Mouse (Mus musculus): Measurements from ENCODE around the gene Slc35f1. TPM values are rescaled to one million over a fixed set of nuclear protein-coding genes. Genes with fewer than 3 reads are reported as not detected.

Slc35f1 gene
- polyA plus RNA-seq, 1 experiment: not detected

- Histone ChIP-seq H3K4me1 (ENCODE audit: control insufficient read depth, insufficient read depth, low read length) (no peaks in the 10 kb centered on the region), H3K27ac (ENCODE audit: insufficient read depth, low read depth, low read length) (no peak overlapping the region), H3K4me3 (ENCODE audit: insufficient read depth, low read depth, low read length) (no peak overlapping the region)
- TF ChIP-seq CTCF (IDR thresholded peaks at IDR 0.05; ENCODE audit: insufficient read depth, low read depth, low read length) (no peak), POLR2A (IDR thresholded peaks at IDR 0.05; ENCODE audit: insufficient read depth, low read depth, low read length) (no peak)
- 87% methylated on average over 2 of the region's 2 CpGs for WGBS
Measured at GRCm38 (mm10) chr10:52822909-52823308, 132.6 kb downstream of the Slc35f1 start.

GRCm38 (mm10) chr10:52825746-52826145 lies 135.4 kb downstream of the Slc35f1 start:
- no peaks in the 10 kb centered on the region for H3K4me1 ChIP-seq (ENCODE audit: control insufficient read depth, insufficient read depth, low read length)
- TF ChIP-seq POLR2A (IDR thresholded peaks at IDR 0.05; ENCODE audit: insufficient read depth, low read depth, low read length) (no peak), CTCF (IDR thresholded peaks at IDR 0.05; ENCODE audit: insufficient read depth, low read depth, low read length) (no peak)
- H3K27ac ChIP-seq (ENCODE audit: insufficient read depth, low read depth, low read length): no peak overlapping the region
- no peak overlapping the region for H3K4me3 ChIP-seq (ENCODE audit: insufficient read depth, low read depth, low read length)
- WGBS: 90% methylated on average over 4 of the region's 4 CpGs

DNA sequence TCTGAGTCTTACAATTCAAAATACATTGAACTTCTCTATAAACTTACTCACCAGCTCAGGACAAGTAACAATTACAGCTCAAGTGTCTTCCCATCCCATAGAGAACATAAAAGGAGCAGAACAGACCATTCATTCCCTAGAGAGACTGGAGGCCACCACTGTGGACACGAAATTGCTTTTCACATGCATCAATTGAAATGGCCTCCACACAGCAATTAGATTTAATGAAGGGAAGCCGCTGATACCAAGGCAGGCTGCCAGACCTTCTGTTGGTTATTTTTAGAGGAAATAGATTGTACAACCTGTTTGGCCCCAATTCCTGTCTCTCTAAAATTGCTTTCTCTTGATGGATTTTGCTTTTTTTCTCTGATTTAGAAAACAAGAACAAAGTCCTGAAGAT lies 150.5 kb downstream of the Slc35f1 start:
- Histone ChIP-seq H3K4me1 (ENCODE audit: control insufficient read depth, insufficient read depth, low read length) (no peaks in the 10 kb centered on the region), H3K27ac (ENCODE audit: insufficient read depth, low read depth, low read length) (no peak overlapping the region), H3K4me3 (ENCODE audit: insufficient read depth, low read depth, low read length) (no peak overlapping the region)
- 36% methylated on average over 2 of the region's 2 CpGs for whole genome bisulfite sequencing
- TF ChIP-seq POLR2A (IDR thresholded peaks at IDR 0.05; ENCODE audit: insufficient read depth, low read depth, low read length) (no peak), CTCF (IDR thresholded peaks at IDR 0.05; ENCODE audit: insufficient read depth, low read depth, low read length) (no peak)

- TF ChIP-seq CTCF (IDR thresholded peaks at IDR 0.05; ENCODE audit: insufficient read depth, low read depth, low read length) (no peak), POLR2A (IDR thresholded peaks at IDR 0.05; ENCODE audit: insufficient read depth, low read depth, low read length) (no peak)
- Histone ChIP-seq H3K4me1 (ENCODE audit: control insufficient read depth, insufficient read depth, low read length) (no peaks in the 10 kb centered on the region), H3K27ac (ENCODE audit: insufficient read depth, low read depth, low read length) (no peak overlapping the region), H3K4me3 (ENCODE audit: insufficient read depth, low read depth, low read length) (no peak overlapping the region)
Measured at GRCm38 (mm10) chr10:52851994-52852393, 161.7 kb downstream of the Slc35f1 start.

DNA sequence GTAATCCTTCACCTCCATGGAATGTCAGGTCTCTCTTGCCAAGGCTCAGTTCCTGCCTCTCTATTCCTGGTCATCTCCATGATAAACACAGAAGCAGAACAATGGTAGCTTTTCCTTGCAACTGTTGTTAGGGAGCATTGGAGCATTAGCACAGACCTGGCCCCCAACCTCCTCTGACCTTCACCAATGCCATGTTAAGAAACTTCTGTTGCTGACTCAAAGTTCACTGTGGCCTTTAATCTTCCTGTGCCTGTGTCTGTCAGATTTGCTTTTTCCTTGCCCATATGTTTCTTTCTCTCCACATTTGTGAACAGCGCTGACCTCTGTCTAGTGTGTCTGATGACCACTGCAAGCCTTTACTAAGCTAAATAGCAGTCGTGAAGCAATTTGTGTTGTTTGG lies 170.5 kb downstream of the Slc35f1 start:
- Histone ChIP-seq H3K4me3 (ENCODE audit: insufficient read depth, low read depth, low read length) (no peak overlapping the region), H3K4me1 (ENCODE audit: control insufficient read depth, insufficient read depth, low read length) (no peaks in the 10 kb centered on the region), H3K27ac (ENCODE audit: insufficient read depth, low read depth, low read length) (no peak overlapping the region)
- TF ChIP-seq CTCF (IDR thresholded peaks at IDR 0.05; ENCODE audit: insufficient read depth, low read depth, low read length) (no peak), POLR2A (IDR thresholded peaks at IDR 0.05; ENCODE audit: insufficient read depth, low read depth, low read length) (no peak)
- WGBS: 81% methylated on average over 2 of the region's 2 CpGs

DNA sequence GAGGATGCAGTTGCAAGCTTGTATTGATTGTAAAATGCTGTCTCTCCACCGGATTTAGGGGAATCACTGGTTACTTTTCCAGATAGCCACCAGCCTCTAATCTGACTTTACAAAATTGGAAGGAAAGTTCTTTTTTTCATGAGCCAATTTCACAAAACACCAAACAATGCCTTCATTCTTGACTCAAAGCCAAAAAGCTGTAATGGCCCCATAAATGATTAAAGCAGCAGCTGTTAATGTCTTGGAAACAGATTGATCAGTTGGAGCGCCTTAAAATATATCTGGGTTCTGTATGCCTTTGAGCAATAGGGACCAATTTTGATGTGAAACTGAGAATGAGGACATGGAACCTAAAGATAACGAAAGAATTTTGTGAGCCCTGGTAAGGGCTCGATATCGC lies 174.6 kb downstream of the Slc35f1 start:
- Histone ChIP-seq H3K27ac (ENCODE audit: insufficient read depth, low read depth, low read length) (no peak overlapping the region), H3K4me1 (ENCODE audit: control insufficient read depth, insufficient read depth, low read length) (no peaks in the 10 kb centered on the region), H3K4me3 (ENCODE audit: insufficient read depth, low read depth, low read length) (no peak overlapping the region)
- WGBS: 78% methylated on average over 5 of the region's 5 CpGs
- TF ChIP-seq CTCF (IDR thresholded peaks at IDR 0.05; ENCODE audit: insufficient read depth, low read depth, low read length) (no peak), POLR2A (IDR thresholded peaks at IDR 0.05; ENCODE audit: insufficient read depth, low read depth, low read length) (no peak)

DNA sequence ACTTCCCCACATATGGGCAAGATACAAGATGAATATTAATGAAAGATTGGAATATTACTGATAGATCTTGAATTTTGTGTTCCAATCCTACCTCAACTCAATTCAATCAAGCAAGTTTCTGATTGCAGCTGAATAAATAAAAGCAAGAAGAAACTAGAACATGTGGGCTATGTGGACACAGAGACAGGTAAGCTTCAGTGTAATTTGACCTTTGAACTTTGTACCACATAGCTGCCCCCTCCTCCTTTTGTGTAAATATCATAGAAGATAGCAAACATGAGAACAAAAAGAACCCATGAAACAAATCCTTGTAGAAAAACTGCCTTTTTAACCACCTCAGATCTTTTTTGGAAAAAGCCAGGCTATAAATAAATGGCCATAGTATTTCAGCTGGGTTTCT lies 180.8 kb downstream of the Slc35f1 start:
- H3K27ac ChIP-seq (ENCODE audit: insufficient read depth, low read depth, low read length): no peak overlapping the region
- TF ChIP-seq CTCF (IDR thresholded peaks at IDR 0.05; ENCODE audit: insufficient read depth, low read depth, low read length) (no peak), POLR2A (IDR thresholded peaks at IDR 0.05; ENCODE audit: insufficient read depth, low read depth, low read length) (no peak)
- H3K4me1 ChIP-seq (ENCODE audit: control insufficient read depth, insufficient read depth, low read length): no peaks in the 10 kb centered on the region
- no peak overlapping the region for H3K4me3 ChIP-seq (ENCODE audit: insufficient read depth, low read depth, low read length)

GRCm38 (mm10) chr10:52874133-52874532 lies 183.8 kb downstream of the Slc35f1 start:
- 73% methylated on average over 9 of the region's 9 CpGs for WGBS
- H3K4me1 ChIP-seq (ENCODE audit: control insufficient read depth, insufficient read depth, low read length): no peaks in the 10 kb centered on the region
- H3K27ac ChIP-seq (ENCODE audit: insufficient read depth, low read depth, low read length): no peak overlapping the region
- TF ChIP-seq POLR2A (IDR thresholded peaks at IDR 0.05; ENCODE audit: insufficient read depth, low read depth, low read length): no peak
- no peak for TF ChIP-seq CTCF (IDR thresholded peaks at IDR 0.05; ENCODE audit: insufficient read depth, low read depth, low read length)
- H3K4me3 ChIP-seq (ENCODE audit: insufficient read depth, low read depth, low read length): no peak overlapping the region

DNA sequence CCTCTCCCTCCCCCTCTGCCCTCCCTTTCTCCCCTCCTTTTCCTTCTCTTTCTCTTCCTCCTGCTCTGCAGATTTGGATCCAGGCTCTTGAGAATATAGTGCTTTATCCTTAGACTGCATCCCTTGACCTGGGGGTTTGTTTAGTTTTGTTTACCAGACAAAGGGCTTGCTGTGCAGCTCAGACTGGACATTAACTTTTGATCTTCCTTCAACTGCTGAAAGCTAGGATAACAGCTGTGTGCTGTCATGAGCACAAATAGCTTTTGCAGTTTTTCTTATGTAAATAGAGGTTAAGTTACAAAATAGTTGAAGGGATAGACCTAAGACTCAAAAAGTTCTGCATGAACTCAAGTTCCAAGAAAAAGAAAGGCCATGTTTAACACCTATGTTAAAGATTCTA lies 184.4 kb downstream of the Slc35f1 start:
- TF ChIP-seq CTCF (IDR thresholded peaks at IDR 0.05; ENCODE audit: insufficient read depth, low read depth, low read length): no peak
- TF ChIP-seq POLR2A (IDR thresholded peaks at IDR 0.05; ENCODE audit: insufficient read depth, low read depth, low read length): no peak
- no peak overlapping the region for H3K4me3 ChIP-seq (ENCODE audit: insufficient read depth, low read depth, low read length)
- no peaks in the 10 kb centered on the region for H3K4me1 ChIP-seq (ENCODE audit: control insufficient read depth, insufficient read depth, low read length)
- no peak overlapping the region for H3K27ac ChIP-seq (ENCODE audit: insufficient read depth, low read depth, low read length)
